Comparison of ENCODE assay signal across 8 mouse cellular contexts in the genomic region with DNA sequence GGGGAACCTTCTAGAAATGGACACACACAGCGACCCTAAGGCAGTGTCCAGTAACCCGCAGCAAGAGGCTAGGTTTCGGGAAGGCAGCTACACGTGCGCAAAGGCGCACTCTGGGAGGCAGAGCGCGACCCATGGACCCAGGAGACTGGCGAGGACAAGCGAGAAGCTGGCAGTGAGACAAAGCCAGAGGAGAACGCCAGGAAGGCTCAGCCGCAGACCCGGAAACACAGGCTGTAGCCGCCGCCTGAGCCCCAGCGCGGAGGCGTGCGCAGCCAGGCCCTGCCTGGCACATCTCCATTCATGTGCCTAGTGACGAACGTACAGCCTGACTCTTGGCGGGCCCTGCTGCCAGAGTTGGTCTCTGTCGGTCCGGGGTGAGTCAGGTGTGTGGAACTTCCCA. TPM values are rescaled to one million over a fixed set of nuclear protein-coding genes. Genes with fewer than 3 reads are reported as not detected.
A peak's percentile ranks its signal among the peaks of the same experiment; 100 is the strongest.
DNase-seq lines count a peak whose midpoint lies in the region; ATAC-seq and TF ChIP-seq lines count a peak whose summit lies in the region.

No protein-coding gene starts in this region.

- H3K79me2 ChIP-seq in C2C12 (ENCODE audit: control insufficient read depth, insufficient read depth) = peaks cover 33% of the 10 kb centered on the region

- peaks cover 2% of the 10 kb centered on the region for H3K79me3 ChIP-seq in C2C12 (ENCODE audit: low read depth)

- H3K9ac ChIP-seq in embryonic facial prominence, embryonic 15.5 days = no peak overlapping the region
- peak overlapping the region; percentile 86 for H3K9ac ChIP-seq in heart, embryonic 16.5 days (ENCODE audit: low read length)
- peak overlapping the region; percentile 39 for H3K9ac ChIP-seq in kidney, embryonic 16.5 days (replicated peaks; ENCODE audit: low read length)
- H3K9ac ChIP-seq in stomach, postnatal 0 days (ENCODE audit: low read length) = no peak overlapping the region

- no peak for TF ChIP-seq CTCF in C2C12 (IDR thresholded peaks at IDR 0.05; ENCODE audit: control insufficient read depth, insufficient read depth, insufficient read length)
- TF ChIP-seq CTCF in stomach, postnatal 0 days (IDR thresholded peaks at IDR 0.05; ENCODE audit: low read depth) = peak; percentile 13; the same call in 1 of the 2 replicates

- no peak overlapping the region for H3K4me3 ChIP-seq in C2C12 (ENCODE audit: insufficient read depth, poor library complexity, severe bottlenecking)
- peak overlapping the region; percentile 56 for H3K4me3 ChIP-seq in embryonic facial prominence, embryonic 15.5 days (replicated peaks)
- peak overlapping the region; percentile 74 for H3K4me3 ChIP-seq in heart, embryonic 16.5 days (ENCODE audit: low read length)
- no peak overlapping the region for H3K4me3 ChIP-seq in kidney, embryonic 16.5 days (ENCODE audit: low read length)
- H3K4me3 ChIP-seq in stomach, postnatal 0 days (ENCODE audit: low read depth, low read length) = no peak overlapping the region

- peaks cover 41% of the 10 kb centered on the region for H3K4me1 ChIP-seq in embryonic facial prominence, embryonic 15.5 days
- peaks cover 26% of the 10 kb centered on the region for H3K4me1 ChIP-seq in heart, embryonic 16.5 days (ENCODE audit: control insufficient read depth, insufficient read depth, low read length)
- H3K4me1 ChIP-seq in kidney, embryonic 16.5 days (ENCODE audit: insufficient read depth, low read length) = peaks cover 50% of the 10 kb centered on the region
- no peaks in the 10 kb centered on the region for H3K4me1 ChIP-seq in stomach, postnatal 0 days (replicated peaks; ENCODE audit: control insufficient read depth, insufficient read depth)

- no peaks in the 10 kb centered on the region for H3K9me3 ChIP-seq in embryonic facial prominence, embryonic 15.5 days (replicated peaks)
- H3K9me3 ChIP-seq in heart, embryonic 16.5 days (replicated peaks; ENCODE audit: control insufficient read depth, low read length) = no peaks in the 10 kb centered on the region; the same call in 1 of the 2 replicates
- no peaks in the 10 kb centered on the region for H3K9me3 ChIP-seq in kidney, embryonic 16.5 days (ENCODE audit: low read length)
- no peaks in the 10 kb centered on the region for H3K9me3 ChIP-seq in stomach, postnatal 0 days (ENCODE audit: control insufficient read depth, low read length)

- H3K36me3 ChIP-seq in C2C12 (ENCODE audit: control insufficient read depth, insufficient read depth) = no peaks in the 10 kb centered on the region
- H3K36me3 ChIP-seq in embryonic facial prominence, embryonic 15.5 days = no peaks in the 10 kb centered on the region
- no peaks in the 10 kb centered on the region for H3K36me3 ChIP-seq in heart, embryonic 16.5 days (ENCODE audit: control insufficient read depth, insufficient read depth)
- no peaks in the 10 kb centered on the region for H3K36me3 ChIP-seq in kidney, embryonic 16.5 days (ENCODE audit: insufficient read depth, low read length)
- no peaks in the 10 kb centered on the region for H3K36me3 ChIP-seq in stomach, postnatal 0 days (ENCODE audit: control insufficient read depth, insufficient read depth, low read length)

- H3ac ChIP-seq in C2C12 (ENCODE audit: control insufficient read depth, insufficient read length, low read depth) = peak overlapping the region; percentile 72

- 0 out of 2 replicates have a peak, but pooled peaks have one; percentile 13 for ATAC-seq in embryonic facial prominence, embryonic 15.5 days (ENCODE audit: insufficient number of reproducible peaks, low FRiP score, low TSS enrichment, low read depth)
- ATAC-seq in heart, embryonic 16.5 days (replicated peaks; ENCODE audit: extremely low read depth, insufficient read depth, low FRiP score) = peak; percentile 35
- ATAC-seq in kidney, embryonic 16.5 days (ENCODE audit: low FRiP score, low TSS enrichment) = no peak
- peak; percentile 75 for ATAC-seq in stomach, postnatal 0 days (ENCODE audit: low FRiP score, low TSS enrichment)

- no peak for TF ChIP-seq EP300 in stomach, postnatal 0 days (optimal IDR thresholded peaks at IDR 0.05)

- no peaks in the 10 kb centered on the region for H3K27me3 ChIP-seq in C2C12 (ENCODE audit: control insufficient read depth, insufficient read depth, insufficient read length)
- H3K27me3 ChIP-seq in embryonic facial prominence, embryonic 15.5 days = peaks cover 76% of the 10 kb centered on the region
- H3K27me3 ChIP-seq in heart, embryonic 16.5 days (ENCODE audit: control insufficient read depth, insufficient read depth, low read length) = peaks cover 43% of the 10 kb centered on the region
- peaks cover 79% of the 10 kb centered on the region for H3K27me3 ChIP-seq in kidney, embryonic 16.5 days (ENCODE audit: insufficient read depth, low read length)
- H3K27me3 ChIP-seq in stomach, postnatal 0 days (ENCODE audit: control insufficient read depth, insufficient read depth, low read length) = no peaks in the 10 kb centered on the region

- H3K4me2 ChIP-seq in embryonic facial prominence, embryonic 15.5 days (replicated peaks) = peak overlapping the region; percentile 57
- H3K4me2 ChIP-seq in heart, embryonic 16.5 days (ENCODE audit: low read depth, low read length) = peak overlapping the region; percentile 76
- peak overlapping the region; percentile 68 for H3K4me2 ChIP-seq in kidney, embryonic 16.5 days (replicated peaks; ENCODE audit: low read depth, low read length)
- H3K4me2 ChIP-seq in stomach, postnatal 0 days (replicated peaks; ENCODE audit: low read depth) = peak overlapping the region; percentile 62

- 6% methylated on average over 24 of the region's 24 CpGs for WGBS in embryonic facial prominence, embryonic 15.5 days
- WGBS in heart, embryonic 16.5 days = 6% methylated on average over 18 of the region's 24 CpGs
- 10% methylated on average over 24 of the region's 24 CpGs for WGBS in kidney, embryonic 16.5 days
- 16% methylated on average over 24 of the region's 24 CpGs for WGBS in stomach, postnatal 0 days

- DNase-seq in CD8-positive naive resting alpha-beta T cell, adult 2 months (ENCODE audit: low read depth in 2 of 2, low spot score in 2 of 2) = peak; percentile 52 to 59
- peak; percentile 76 to 88 for DNase-seq in lung, postnatal 4 days
- DNase-seq in stomach, postnatal 0 days (ENCODE audit: low spot score) = peak; percentile 76
- no peak for DNase-seq in adipocyte (ENCODE audit: low spot score)

- H3K27ac ChIP-seq in embryonic facial prominence, embryonic 15.5 days (replicated peaks) = peak overlapping the region; percentile 84
- H3K27ac ChIP-seq in heart, embryonic 16.5 days (ENCODE audit: low read length) = peak overlapping the region; percentile 91
- H3K27ac ChIP-seq in kidney, embryonic 16.5 days (ENCODE audit: low read length) = peak overlapping the region; percentile 61
- peak overlapping the region; percentile 73 for H3K27ac ChIP-seq in stomach, postnatal 0 days (replicated peaks)

TF ChIP-seq in C2C12, 6 proteins besides CTCF, POLR2A, EP300 and RAD21:
- no peak for TF ChIP-seq MYOD1 (IDR thresholded peaks at IDR 0.05; ENCODE audit: control insufficient read depth, insufficient read length, low read depth)
- TF ChIP-seq FOSL1 (IDR thresholded peaks at IDR 0.05; ENCODE audit: insufficient read depth, low read length, poor library complexity, severe bottlenecking) = no peak
- TF ChIP-seq USF1 (IDR thresholded peaks at IDR 0.05; ENCODE audit: low read depth) = no peak
- TF ChIP-seq MAX (IDR thresholded peaks at IDR 0.05) = peak; percentile 58
- TF ChIP-seq CEBPB (IDR thresholded peaks at IDR 0.05; ENCODE audit: low read depth) = no peak
- TF ChIP-seq MYOG (IDR thresholded peaks at IDR 0.05; ENCODE audit: control insufficient read depth, extremely low read depth, insufficient read length) = no peak

RNA-seq across cellular contexts. Expression of a gene that starts 30.9 kb away (rescaled TPM):
- polyA plus RNA-seq in C2C12 (2012; fragmentation: generic; extraction: Trizol) = 15.2 TPM
- polyA plus RNA-seq in embryonic facial prominence, embryonic 15.5 days (2015; fragmentation: Nextera tagmentation; extraction: Ambion mirVana) = 13.9 and 14.5 TPM in 2 replicates
- 11.5 and 13.5 TPM in 2 replicates for polyA plus RNA-seq in heart, embryonic 16.5 days (2015; fragmentation: Nextera tagmentation; extraction: Ambion mirVana)
- polyA plus RNA-seq in kidney, embryonic 16.5 days (2015; fragmentation: Nextera tagmentation; extraction: Ambion mirVana) = 16.7 and 19.9 TPM in 2 replicates
- polyA plus RNA-seq in stomach, postnatal 0 days (2015; fragmentation: Nextera tagmentation; extraction: Ambion mirVana) = 4.7 and 5.5 TPM in 2 replicates

Comparison
In these comparisons a context has a peak if more than half of its experiments do, and no peak if none do; other contexts are left out.
1. H3K4me3 ChIP-seq: peak in embryonic facial prominence, embryonic 15.5 days (single experiment) and heart, embryonic 16.5 days (single experiment); none in C2C12 (single experiment), kidney, embryonic 16.5 days (single experiment) and stomach, postnatal 0 days (single experiment).
2. H3K9ac ChIP-seq: peak in heart, embryonic 16.5 days (single experiment) and kidney, embryonic 16.5 days (single experiment); none in embryonic facial prominence, embryonic 15.5 days (single experiment) and stomach, postnatal 0 days (single experiment).
3. Peak in every context shown above with its lines, with median percentiles within 50 percentile points of each other: H3K27ac ChIP-seq and H3K4me2 ChIP-seq.